Mouse (Mus musculus) liver, adult 2 months (tissue): ENCODE results near the gene Ube2c.

Experiments used
- CTCF ChIP-seq: fragments of 200-500 bp; IDR thresholded peaks from 2 replicates; pipeline ENCODE4 v1.5.1; 2011; ENCODE audit warnings: low read depth, low read length, control low read depth
- POLR2A ChIP-seq: fragments of 200-500 bp; IDR thresholded peaks from 2 replicates; pipeline ENCODE4 v1.6.1; 2011; ENCODE audit warnings: low read length, control low read depth; ENCODE audit not compliant: insufficient read depth; ENCODE audit errors: extremely low read depth

- TF ChIP-seq POLR2A (no peak), CTCF (no peak)
These were observed 7.1 kb upstream of the Ube2c start for GRCm38 (mm10) chr2:164762593-164762992.
